Mouse (Mus musculus): ENCODE measurements at regions not wholly inside any gene's neighbourhood (a gene's known extent, or its start where the extent isn't known, plus 50 kb on each side); places are given as distances from the start of the nearest gene placed in this dataset.

DNA sequence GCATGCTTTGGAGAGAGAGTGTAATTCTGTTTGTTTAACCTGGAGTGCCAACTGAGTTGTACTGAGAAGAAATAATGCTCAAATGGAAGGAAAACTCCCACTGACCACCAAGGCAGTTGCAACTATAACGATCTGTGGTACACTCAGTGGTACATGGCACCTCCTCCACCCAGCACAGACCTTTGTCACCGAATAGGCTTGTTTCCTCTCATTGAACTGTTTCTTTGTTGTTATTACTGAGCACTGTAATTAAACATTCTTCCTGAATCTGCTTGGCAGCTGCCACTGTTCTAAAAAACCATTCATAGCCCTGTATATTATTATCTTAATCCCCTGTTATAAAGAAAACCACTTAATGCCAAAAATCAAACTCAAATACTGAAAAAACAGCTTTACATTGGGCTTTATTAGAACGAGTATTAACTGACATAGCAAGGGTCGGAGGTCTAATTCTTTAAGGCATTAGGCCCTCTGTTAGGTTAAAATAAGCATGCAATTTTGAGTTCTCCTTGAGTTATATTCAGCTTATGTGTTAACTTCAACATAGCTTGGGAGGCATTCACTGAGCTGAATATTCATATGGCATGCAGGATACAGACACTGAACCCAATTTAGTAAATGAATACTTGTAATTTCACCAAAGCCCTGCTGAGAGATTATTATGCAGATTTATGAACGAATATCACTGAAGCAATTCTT lies 515.5 kb upstream of the Nr3c2 start:
- H3K4me3 ChIP-seq (ENCODE audit: control insufficient read depth, low read depth, low read length), result no peak overlapping the region
- no peaks in the 10 kb centered on the region for H3K36me3 ChIP-seq (ENCODE audit: control insufficient read depth, insufficient read depth, low read length)
- no peaks in the 10 kb centered on the region for H3K27me3 ChIP-seq (ENCODE audit: control insufficient read depth, insufficient read depth, low read length)
- H3K4me1 ChIP-seq (ENCODE audit: control insufficient read depth, insufficient read depth, low read length), result no peaks in the 10 kb centered on the region
- H3K27ac ChIP-seq (ENCODE audit: control insufficient read depth, insufficient read depth, low read depth, low read length), result no peak overlapping the region
- TF ChIP-seq CTCF (IDR thresholded peaks at IDR 0.05; ENCODE audit: control insufficient read depth, insufficient read depth, insufficient replicate concordance, low read depth, low read length) (no peak), POLR2A (IDR thresholded peaks at IDR 0.05; ENCODE audit: control insufficient read depth, low read depth, low read length) (no peak)

GRCm38 (mm10) chr8:76384282-76384637 lies 515.0 kb upstream of the Nr3c2 start:
- H3K4me3 ChIP-seq (ENCODE audit: control insufficient read depth, low read depth, low read length), result no peak overlapping the region
- H3K4me1 ChIP-seq (ENCODE audit: control insufficient read depth, insufficient read depth, low read length), result no peaks in the 10 kb centered on the region
- TF ChIP-seq POLR2A (IDR thresholded peaks at IDR 0.05; ENCODE audit: control insufficient read depth, low read depth, low read length), result no peak
- TF ChIP-seq CTCF (IDR thresholded peaks at IDR 0.05; ENCODE audit: control insufficient read depth, insufficient read depth, insufficient replicate concordance, low read depth, low read length), result no peak
- H3K27ac ChIP-seq (ENCODE audit: control insufficient read depth, insufficient read depth, low read depth, low read length), result no peak overlapping the region
- no peaks in the 10 kb centered on the region for H3K36me3 ChIP-seq (ENCODE audit: control insufficient read depth, insufficient read depth, low read length)
- no peaks in the 10 kb centered on the region for H3K27me3 ChIP-seq (ENCODE audit: control insufficient read depth, insufficient read depth, low read length)

DNA sequence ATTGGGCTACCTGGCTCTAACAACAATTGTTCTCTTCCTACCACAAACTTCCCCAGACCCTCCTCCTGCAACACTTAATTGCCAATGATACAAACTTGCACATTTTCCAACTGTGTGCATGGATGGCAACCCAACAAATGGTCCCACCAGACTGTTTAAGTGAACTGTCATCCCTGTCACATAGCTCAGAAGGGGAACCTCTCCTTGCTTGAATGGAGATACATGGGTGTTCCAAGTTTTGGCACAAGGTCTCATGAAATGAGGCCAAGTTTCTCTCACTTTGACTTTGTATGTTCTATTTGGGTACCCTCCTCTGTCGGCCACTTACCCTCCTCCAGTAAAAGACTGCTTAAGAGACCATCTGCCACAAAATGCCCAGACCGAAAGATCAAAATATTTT lies 507.2 kb upstream of the Nr3c2 start:
- Histone ChIP-seq H3K27ac (ENCODE audit: control insufficient read depth, insufficient read depth, low read depth, low read length) (no peak overlapping the region), H3K27me3 (ENCODE audit: control insufficient read depth, insufficient read depth, low read length) (no peaks in the 10 kb centered on the region), H3K36me3 (ENCODE audit: control insufficient read depth, insufficient read depth, low read length) (no peaks in the 10 kb centered on the region), H3K4me1 (ENCODE audit: control insufficient read depth, insufficient read depth, low read length) (no peaks in the 10 kb centered on the region), H3K4me3 (ENCODE audit: control insufficient read depth, low read depth, low read length) (no peak overlapping the region)
- no peak for TF ChIP-seq CTCF (IDR thresholded peaks at IDR 0.05; ENCODE audit: control insufficient read depth, insufficient read depth, insufficient replicate concordance, low read depth, low read length)
- TF ChIP-seq POLR2A (IDR thresholded peaks at IDR 0.05; ENCODE audit: control insufficient read depth, low read depth, low read length), result no peak

DNA sequence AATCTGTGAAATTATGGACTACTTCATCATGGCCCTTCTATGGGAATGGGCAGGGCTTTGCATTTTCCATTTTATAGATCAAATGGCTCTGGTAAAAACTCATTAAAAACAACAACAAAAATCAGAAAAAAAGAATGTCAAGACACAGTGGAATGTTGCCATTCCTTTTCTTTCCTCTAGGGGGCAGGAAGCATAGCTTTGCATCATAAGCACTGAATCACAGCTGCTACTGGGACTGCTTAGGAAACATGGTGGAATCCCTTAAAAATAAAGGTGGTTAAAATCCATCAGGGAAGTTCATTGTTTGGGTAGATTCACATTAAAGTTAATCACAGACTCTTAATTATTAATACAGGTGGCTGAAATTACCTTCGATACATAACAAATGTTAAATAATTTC lies 476.8 kb upstream of the Nr3c2 start:
- H3K27ac ChIP-seq (ENCODE audit: control insufficient read depth, insufficient read depth, low read depth, low read length), result no peak overlapping the region
- no peaks in the 10 kb centered on the region for H3K27me3 ChIP-seq (ENCODE audit: control insufficient read depth, insufficient read depth, low read length)
- H3K4me1 ChIP-seq (ENCODE audit: control insufficient read depth, insufficient read depth, low read length), result no peaks in the 10 kb centered on the region
- no peak for TF ChIP-seq CTCF (IDR thresholded peaks at IDR 0.05; ENCODE audit: control insufficient read depth, insufficient read depth, insufficient replicate concordance, low read depth, low read length)
- TF ChIP-seq POLR2A (IDR thresholded peaks at IDR 0.05; ENCODE audit: control insufficient read depth, low read depth, low read length), result no peak
- H3K36me3 ChIP-seq (ENCODE audit: control insufficient read depth, insufficient read depth, low read length), result no peaks in the 10 kb centered on the region
- no peak overlapping the region for H3K4me3 ChIP-seq (ENCODE audit: control insufficient read depth, low read depth, low read length)

DNA sequence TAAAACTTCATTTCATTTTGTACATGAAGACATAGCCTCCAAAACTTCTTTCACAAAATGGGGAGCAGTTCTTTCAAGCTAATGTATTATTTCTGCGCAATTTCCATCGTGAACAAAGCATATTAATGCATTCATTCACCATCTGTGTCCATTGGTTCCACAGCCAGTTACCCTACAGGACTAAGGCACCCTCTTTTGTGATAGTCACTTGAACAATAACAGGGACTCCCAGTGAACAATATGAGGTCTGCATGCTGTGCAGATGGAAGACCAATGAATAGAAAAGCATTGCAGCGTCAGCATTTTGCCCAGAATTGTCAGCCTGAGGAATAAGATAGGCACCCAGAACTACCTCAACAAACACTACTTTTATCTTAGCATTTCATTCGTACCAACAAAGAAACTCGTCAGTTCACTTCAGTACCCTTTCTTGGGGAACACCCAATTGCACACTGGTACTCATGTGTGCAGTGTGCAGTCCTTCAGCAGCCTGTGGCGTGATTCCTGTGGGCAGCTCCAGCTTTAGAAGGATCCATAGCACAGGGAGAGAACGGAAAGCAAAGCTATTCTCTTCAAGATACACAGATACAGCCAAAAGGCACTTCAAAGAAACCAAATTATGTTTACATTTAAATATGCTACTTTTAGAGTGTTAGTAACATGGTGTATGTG lies 476.2 kb upstream of the Nr3c2 start:
- Histone ChIP-seq H3K36me3 (ENCODE audit: control insufficient read depth, insufficient read depth, low read length) (no peaks in the 10 kb centered on the region), H3K4me1 (ENCODE audit: control insufficient read depth, insufficient read depth, low read length) (no peaks in the 10 kb centered on the region), H3K27me3 (ENCODE audit: control insufficient read depth, insufficient read depth, low read length) (no peaks in the 10 kb centered on the region), H3K27ac (ENCODE audit: control insufficient read depth, insufficient read depth, low read depth, low read length) (no peak overlapping the region), H3K4me3 (ENCODE audit: control insufficient read depth, low read depth, low read length) (no peak overlapping the region)
- TF ChIP-seq POLR2A (IDR thresholded peaks at IDR 0.05; ENCODE audit: control insufficient read depth, low read depth, low read length), result no peak
- no peak for TF ChIP-seq CTCF (IDR thresholded peaks at IDR 0.05; ENCODE audit: control insufficient read depth, insufficient read depth, insufficient replicate concordance, low read depth, low read length)

- no peak overlapping the region for H3K27ac ChIP-seq (ENCODE audit: control insufficient read depth, insufficient read depth, low read depth, low read length)
- TF ChIP-seq POLR2A (IDR thresholded peaks at IDR 0.05; ENCODE audit: control insufficient read depth, low read depth, low read length) (no peak), CTCF (IDR thresholded peaks at IDR 0.05; ENCODE audit: control insufficient read depth, insufficient read depth, insufficient replicate concordance, low read depth, low read length) (no peak)
- no peak overlapping the region for H3K4me3 ChIP-seq (ENCODE audit: control insufficient read depth, low read depth, low read length)
- H3K4me1 ChIP-seq (ENCODE audit: control insufficient read depth, insufficient read depth, low read length), result no peaks in the 10 kb centered on the region
- no peaks in the 10 kb centered on the region for H3K27me3 ChIP-seq (ENCODE audit: control insufficient read depth, insufficient read depth, low read length)
- H3K36me3 ChIP-seq (ENCODE audit: control insufficient read depth, insufficient read depth, low read length), result no peaks in the 10 kb centered on the region
Measured at GRCm38 (mm10) chr8:76429818-76430217, 469.4 kb upstream of the Nr3c2 start.

- Histone ChIP-seq H3K4me1 (ENCODE audit: control insufficient read depth, insufficient read depth, low read length) (no peaks in the 10 kb centered on the region), H3K4me3 (ENCODE audit: control insufficient read depth, low read depth, low read length) (no peak overlapping the region), H3K27ac (ENCODE audit: control insufficient read depth, insufficient read depth, low read depth, low read length) (no peak overlapping the region), H3K27me3 (ENCODE audit: control insufficient read depth, insufficient read depth, low read length) (no peaks in the 10 kb centered on the region), H3K36me3 (ENCODE audit: control insufficient read depth, insufficient read depth, low read length) (no peaks in the 10 kb centered on the region)
- TF ChIP-seq POLR2A (IDR thresholded peaks at IDR 0.05; ENCODE audit: control insufficient read depth, low read depth, low read length) (no peak), CTCF (IDR thresholded peaks at IDR 0.05; ENCODE audit: control insufficient read depth, insufficient read depth, insufficient replicate concordance, low read depth, low read length) (no peak)
Measured at GRCm38 (mm10) chr8:76432813-76433212, 466.4 kb upstream of the Nr3c2 start.
